Mouse (Mus musculus): Measurements from ENCODE around the gene Ptbp1. TPM values are rescaled to one million over a fixed set of nuclear protein-coding genes. Genes with fewer than 3 reads are reported as not detected.

The Ptbp1 gene
- polyA plus RNA-seq (2012; ENCODE audit: low replicate concordance): 339 and 505 TPM in 2 replicates

DNA sequence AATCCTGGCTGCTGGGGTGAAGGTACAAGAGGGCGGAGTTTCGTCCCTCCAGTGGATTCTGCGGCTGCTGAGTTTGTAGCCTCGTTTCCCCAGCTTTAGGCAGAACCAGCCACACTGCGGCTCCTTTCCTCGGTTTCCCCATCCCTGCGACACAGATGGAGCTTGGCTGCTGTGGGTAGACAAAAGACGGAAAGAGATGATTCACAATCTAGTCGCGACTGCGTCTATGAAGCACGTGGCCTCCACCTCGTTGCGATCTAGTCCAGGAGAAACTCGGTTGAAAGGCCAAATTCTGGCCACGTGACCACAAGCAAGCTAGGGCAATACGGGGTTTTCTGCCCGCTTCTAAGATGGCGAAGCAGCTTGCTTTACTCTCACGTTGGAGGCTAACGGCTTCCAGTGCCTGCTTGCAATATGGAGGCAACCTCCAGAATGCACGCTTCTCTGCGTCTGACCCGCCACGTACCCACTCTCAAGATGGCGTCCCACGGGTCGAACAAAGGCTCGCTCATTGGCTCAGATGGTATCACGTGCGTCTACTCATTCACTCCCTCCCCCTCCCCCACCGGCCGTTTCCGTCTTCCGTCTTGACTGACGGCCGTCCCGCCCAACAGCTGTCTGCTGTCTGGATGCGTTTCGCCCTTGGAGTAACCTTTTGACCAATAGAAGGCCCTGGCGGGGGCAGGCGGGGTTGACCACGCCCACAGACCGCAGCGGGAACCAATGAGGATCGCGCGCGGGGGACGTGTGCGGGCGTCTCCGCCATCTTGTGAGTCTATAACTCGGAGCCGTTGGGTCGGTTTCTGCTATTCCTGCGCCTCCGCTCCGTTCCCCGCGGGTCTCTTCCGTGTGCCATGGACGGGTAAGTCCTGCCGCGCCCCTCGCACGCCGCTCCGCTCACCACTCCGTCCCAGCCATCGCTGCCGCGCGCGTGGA lies at the start of gene Ptbp1:
Gene Ptbp1 (plus strand): TSS at position 568 of the 936 bp plus-strand sequence.

DNA sequence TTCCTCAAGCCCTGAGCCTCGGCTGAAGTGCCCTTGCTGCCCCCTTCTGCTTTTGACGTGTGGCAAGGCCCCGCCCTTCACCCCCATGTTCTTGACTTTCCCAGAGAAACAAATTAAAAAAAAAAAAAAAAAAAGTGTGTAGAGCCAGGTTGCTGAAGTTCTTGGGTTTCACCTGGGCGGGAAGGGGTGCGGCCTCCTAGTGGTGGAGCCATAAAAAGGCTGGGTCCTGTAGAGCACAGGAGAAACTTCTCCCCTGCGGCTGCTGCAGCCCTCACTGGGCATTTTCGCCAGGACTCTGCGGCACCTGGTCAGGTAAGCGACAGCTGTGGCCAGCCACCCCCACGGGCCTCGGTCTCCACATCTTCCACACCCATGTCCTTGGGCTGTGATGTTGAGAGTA lies 33.4 kb upstream of the Ptbp1 start, which contains the start of gene Misp:
Gene Misp (plus strand): TSS at position 208 of the 400 bp plus-strand sequence.

GRCm38 (mm10) chr10:79874290-79874862 lies 20.1 kb downstream of the Ptbp1 start, which contains the start of the genes Prtn3 and Plppr3:
Gene Prtn3 (plus strand): TSS chr10:79874476.
Gene Plppr3 (minus strand): TSS chr10:79874634.

DNA sequence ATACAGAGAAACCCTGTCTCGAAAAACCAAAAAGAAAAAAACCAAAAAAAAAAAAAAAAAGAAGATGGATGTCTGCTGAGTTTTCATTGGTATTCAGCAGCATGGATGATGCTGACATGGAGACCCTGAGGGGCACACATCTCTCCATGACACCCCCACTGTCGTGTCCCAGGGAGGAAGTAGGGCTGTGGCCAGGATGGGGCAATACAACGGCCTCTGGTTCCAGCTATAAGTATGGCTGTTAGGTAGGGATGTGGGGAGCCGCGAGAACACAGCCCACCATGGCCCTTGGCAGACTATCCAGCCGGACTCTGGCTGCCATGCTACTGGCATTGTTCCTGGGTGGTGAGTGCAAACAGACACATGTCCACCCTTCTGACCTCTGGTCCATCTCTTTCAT lies 31.8 kb downstream of the Ptbp1 start, which contains the start of gene Elane:
Gene Elane (plus strand): TSS at position 194 of the 400 bp plus-strand sequence.

GRCm38 (mm10) chr10:79890670-79891069 lies 36.4 kb downstream of the Ptbp1 start, which contains the start of gene Cfd:
Gene Cfd (plus strand): TSS chr10:79890853.

DNA sequence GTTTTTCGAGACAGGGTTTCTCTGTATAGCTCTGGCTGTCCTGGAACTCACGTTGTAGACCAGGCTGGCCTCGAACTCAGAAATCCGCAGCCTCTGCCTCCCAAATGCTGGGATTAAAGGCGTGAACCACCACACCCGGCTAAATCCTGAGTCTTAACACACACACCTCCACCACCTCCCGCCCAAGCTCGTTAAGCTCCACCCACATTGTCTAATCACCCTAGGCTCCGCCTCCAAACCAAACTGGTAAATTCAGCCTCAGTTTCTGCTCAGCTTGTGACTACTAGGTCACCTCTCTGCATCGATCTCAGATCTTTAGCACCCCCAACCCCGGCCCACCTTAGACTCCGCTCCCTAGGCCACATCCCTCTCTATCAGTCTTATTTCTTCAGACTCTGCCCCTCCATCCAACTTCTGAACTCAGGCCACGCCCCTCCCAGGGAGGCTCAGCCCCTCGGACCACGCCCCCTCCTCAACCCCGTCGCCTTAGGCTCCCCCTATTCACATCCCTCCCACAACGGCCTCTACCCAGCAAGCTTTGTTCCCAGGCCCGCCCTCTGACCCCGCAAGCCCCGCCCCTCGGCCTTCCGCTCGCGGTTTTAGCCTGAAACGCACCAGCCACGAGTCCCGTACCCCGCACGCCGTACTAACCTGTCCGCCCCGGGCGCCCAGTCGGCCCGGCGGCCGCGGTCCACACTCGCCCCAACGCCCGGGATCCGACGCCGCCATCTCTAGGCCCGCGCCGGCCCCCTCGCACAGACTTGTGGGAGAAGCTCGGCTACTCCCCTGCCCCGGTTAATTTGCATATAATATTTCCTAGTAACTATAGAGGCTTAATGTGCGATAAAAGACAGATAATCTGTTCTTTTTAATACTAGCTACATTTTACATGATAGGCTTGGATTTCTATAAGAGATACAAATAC lies 54.2 kb downstream of the Ptbp1 start, which contains the start of gene Med16:
Gene Med16 (minus strand): TSS at position 757 of the 925 bp plus-strand sequence.

GRCm38 (mm10) chr10:79910556-79910955 lies 56.3 kb downstream of the Ptbp1 start, which contains the start of gene Gm26602:
Gene Gm26602 (plus strand): TSS chr10:79910856.

Other genes with a start within 250 kb of the Ptbp1 start
- 0.04 TPM in 1 of 2 replicates, not detected in the other for gene C2cd4c, start 240.4 kb upstream of the Ptbp1 start, polyA plus RNA-seq (2012; ENCODE audit: low replicate concordance)
- gene Shc2, start 216.5 kb upstream of the Ptbp1 start, polyA plus RNA-seq (2012; ENCODE audit: low replicate concordance): 0.10 TPM in 1 of 2 replicates, not detected in the other
- not detected in 2 replicates for gene Odf3l2, start 208.7 kb upstream of the Ptbp1 start, polyA plus RNA-seq (2012; ENCODE audit: low replicate concordance)
- gene Madcam1, start 189.9 kb upstream of the Ptbp1 start, polyA plus RNA-seq (2012; ENCODE audit: low replicate concordance): 0.47 and 1.1 TPM in 2 replicates
- 102 and 157 TPM in 2 replicates for gene Tpgs1, start 185.1 kb upstream of the Ptbp1 start, polyA plus RNA-seq (2012; ENCODE audit: low replicate concordance)
- gene Cdc34, start 172.2 kb upstream of the Ptbp1 start, polyA plus RNA-seq (2012; ENCODE audit: low replicate concordance): 189 and 251 TPM in 2 replicates
- 2.7 and 3.9 TPM in 2 replicates for gene Gzmm, start 165.4 kb upstream of the Ptbp1 start, polyA plus RNA-seq (2012; ENCODE audit: low replicate concordance)
- gene Bsg, start 149.9 kb upstream of the Ptbp1 start, polyA plus RNA-seq (2012; ENCODE audit: low replicate concordance): 581 and 590 TPM in 2 replicates
- 0.37 and 1.3 TPM in 2 replicates for gene Hcn2, start 137.8 kb upstream of the Ptbp1 start, polyA plus RNA-seq (2012; ENCODE audit: low replicate concordance)
- 36.7 and 50.9 TPM in 2 replicates for gene Polrmt, start 107.8 kb upstream of the Ptbp1 start, polyA plus RNA-seq (2012; ENCODE audit: low replicate concordance)
- gene Fgf22, start 99.4 kb upstream of the Ptbp1 start, polyA plus RNA-seq (2012; ENCODE audit: low replicate concordance): not detected in 2 replicates
- 177 and 359 TPM in 2 replicates for gene Rnf126, start 87.5 kb upstream of the Ptbp1 start, polyA plus RNA-seq (2012; ENCODE audit: low replicate concordance)
- gene Fstl3, start 77.2 kb upstream of the Ptbp1 start, polyA plus RNA-seq (2012; ENCODE audit: low replicate concordance): 4.2 and 4.3 TPM in 2 replicates
- gene Prss57, start 63.5 kb upstream of the Ptbp1 start, polyA plus RNA-seq (2012; ENCODE audit: low replicate concordance): 0.31 and 0.33 TPM in 2 replicates
- gene Palm, start 60.9 kb upstream of the Ptbp1 start, polyA plus RNA-seq (2012; ENCODE audit: low replicate concordance): 23.6 and 106 TPM in 2 replicates
- 0.25 and 0.27 TPM in 2 replicates for gene Misp, start 33.4 kb upstream of the Ptbp1 start, polyA plus RNA-seq (2012; ENCODE audit: low replicate concordance)
- gene Prtn3, start 20.0 kb downstream of the Ptbp1 start, polyA plus RNA-seq (2012; ENCODE audit: low replicate concordance): 14.3 and 43.0 TPM in 2 replicates
- gene Plppr3, start 20.2 kb downstream of the Ptbp1 start, polyA plus RNA-seq (2012; ENCODE audit: low replicate concordance): 0.57 and 2.3 TPM in 2 replicates
- 11.5 and 13.6 TPM in 2 replicates for gene Elane, start 31.8 kb downstream of the Ptbp1 start, polyA plus RNA-seq (2012; ENCODE audit: low replicate concordance)
- gene Cfd, start 36.4 kb downstream of the Ptbp1 start, polyA plus RNA-seq (2012; ENCODE audit: low replicate concordance): not detected in 2 replicates
- 45.3 and 64.9 TPM in 2 replicates for gene Med16, start 54.5 kb downstream of the Ptbp1 start, polyA plus RNA-seq (2012; ENCODE audit: low replicate concordance)
- gene Gm26602, start 56.4 kb downstream of the Ptbp1 start, polyA plus RNA-seq (2012; ENCODE audit: low replicate concordance): 0.88 TPM in 1 of 2 replicates, not detected in the other
- 1.2 and 3.0 TPM in 2 replicates for gene Kiss1r, start 62.5 kb downstream of the Ptbp1 start, polyA plus RNA-seq (2012; ENCODE audit: low replicate concordance)
- 194 and 217 TPM in 2 replicates for gene R3hdm4, start 66.8 kb downstream of the Ptbp1 start, polyA plus RNA-seq (2012; ENCODE audit: low replicate concordance)
- 90.3 and 327 TPM in 2 replicates for gene Arid3a, start 72.6 kb downstream of the Ptbp1 start, polyA plus RNA-seq (2012; ENCODE audit: low replicate concordance)
- 29.7 and 32.3 TPM in 2 replicates for gene Wdr18, start 105.7 kb downstream of the Ptbp1 start, polyA plus RNA-seq (2012; ENCODE audit: low replicate concordance)
- gene Grin3b, start 116.3 kb downstream of the Ptbp1 start, polyA plus RNA-seq (2012; ENCODE audit: low replicate concordance): 0.17 and 0.43 TPM in 2 replicates
- gene Tmem259, start 129.9 kb downstream of the Ptbp1 start, polyA plus RNA-seq (2012; ENCODE audit: low replicate concordance): 311 and 927 TPM in 2 replicates
- gene Cnn2, start 134.2 kb downstream of the Ptbp1 start, polyA plus RNA-seq (2012; ENCODE audit: low replicate concordance): 876 and 1,258 TPM in 2 replicates
- 42.0 and 76.1 TPM in 2 replicates for gene Abca7, start 142.1 kb downstream of the Ptbp1 start, polyA plus RNA-seq (2012; ENCODE audit: low replicate concordance)
- gene Arhgap45, start 162.2 kb downstream of the Ptbp1 start, polyA plus RNA-seq (2012; ENCODE audit: low replicate concordance): 660 and 1,623 TPM in 2 replicates
- gene Polr2e, start 185.4 kb downstream of the Ptbp1 start, polyA plus RNA-seq (2012; ENCODE audit: low replicate concordance): 68.4 and 166 TPM in 2 replicates
- 298 and 797 TPM in 2 replicates for gene Gpx4, start 192.7 kb downstream of the Ptbp1 start, polyA plus RNA-seq (2012; ENCODE audit: low replicate concordance)